Mouse (Mus musculus) activated CD4-positive, CD25-positive, alpha-beta regulatory T cell, adult 4 months (primary cell): ENCODE measurements around the gene Kdm8. TPM values are rescaled to one million over a fixed set of nuclear protein-coding genes. Genes with fewer than 3 reads are reported as not detected.
A peak's percentile ranks its signal among the peaks of the same experiment; 100 is the strongest.
"Not testable (repeated sequence)": the region's sequence is repeated elsewhere in the genome, so short reads cannot be mapped to it uniquely, and the experiment has no call there.

Experiments used
- ATAC-seq: one replicate; pipeline ENCODE4 v1.8.0; 2017
- polyA plus RNA-seq, 2 experiments: library from polyadenylated mRNA; unstranded; fragments of 100-300 nt; shearing (Covaris generic); gene quantifications; one replicate each; pipeline ENCODE4 v1.2.1; 2017

Gene Kdm8
- polyA plus RNA-seq, result 1 to 10 TPM; 4.0 to 4.8 TPM

GRCm38 (mm10) chr7:125444464-125445401 is at the start of gene Kdm8:
Gene Kdm8 (plus strand): TSS chr7:125444676.
- peak; percentile 89 for ATAC-seq

DNA sequence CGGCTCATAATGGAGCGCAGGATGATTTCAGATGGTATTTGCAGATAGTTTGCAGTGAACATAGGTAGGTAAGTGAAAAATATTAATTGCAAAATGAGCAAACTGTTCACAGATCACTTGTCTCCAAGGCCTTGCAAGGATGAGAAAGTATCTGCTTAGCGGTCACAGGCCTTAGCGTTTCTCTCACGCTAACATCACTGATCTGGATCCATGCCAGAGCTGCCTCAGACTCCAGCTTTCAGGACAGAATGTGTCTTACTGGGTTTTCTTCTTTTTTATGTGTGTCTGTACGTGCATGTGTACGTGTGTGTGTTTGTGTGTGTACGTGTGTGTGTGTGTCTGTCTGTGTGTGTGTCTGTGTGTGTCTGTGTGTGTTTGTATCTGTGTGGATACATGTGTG is 46.4 kb upstream of the Kdm8 start:
- ATAC-seq, result no peak

GRCm38 (mm10) chr7:125398687-125399086 is 45.8 kb upstream of the Kdm8 start:
- ATAC-seq, result no peak

GRCm38 (mm10) chr7:125407136-125407535 is 37.3 kb upstream of the Kdm8 start:
- no peak for ATAC-seq

- no peak for ATAC-seq
These were observed 29.4 kb upstream of the Kdm8 start for GRCm38 (mm10) chr7:125415087-125415486.

- ATAC-seq, result no peak
These were observed 28.7 kb upstream of the Kdm8 start for GRCm38 (mm10) chr7:125415776-125416175.

DNA sequence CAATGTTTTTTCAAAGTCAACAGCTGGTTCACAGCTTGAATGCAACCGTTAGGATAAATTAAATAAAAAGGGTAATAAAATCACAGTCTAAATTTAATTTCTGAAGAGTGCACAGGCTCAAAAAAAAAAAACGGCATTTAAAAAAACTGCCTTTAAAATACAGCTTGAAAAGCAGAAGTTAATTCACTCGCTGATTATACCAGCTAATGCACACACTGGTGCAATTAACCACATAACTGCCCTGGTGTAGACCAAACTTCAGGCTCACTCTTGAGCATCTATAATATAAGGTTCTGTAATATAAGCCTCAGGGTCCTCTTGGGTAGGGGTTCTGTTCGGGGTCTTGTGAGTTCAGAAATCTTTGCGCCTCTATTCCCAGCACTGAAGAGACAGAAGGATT is 27.7 kb upstream of the Kdm8 start:
- no peak for ATAC-seq

DNA sequence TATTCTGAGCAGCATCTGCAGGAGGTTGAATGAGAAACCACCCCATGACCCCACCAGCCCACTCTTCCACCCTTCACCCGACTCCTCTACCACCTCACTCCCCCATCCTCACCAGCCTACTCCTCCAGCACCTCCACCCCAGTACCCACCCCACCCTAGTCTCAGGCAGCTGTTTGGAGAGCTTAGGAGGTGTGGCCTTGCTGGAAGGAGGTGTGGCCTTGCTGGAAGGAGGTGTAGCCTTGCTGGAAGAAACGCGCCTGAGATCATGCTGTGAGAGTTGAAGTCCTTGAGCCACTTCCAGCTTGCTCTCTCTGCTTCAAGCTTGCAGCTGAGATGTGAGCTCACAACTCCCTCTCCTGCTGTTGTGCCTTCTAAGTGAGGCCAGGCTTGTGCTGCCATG is 26.1 kb upstream of the Kdm8 start:
- ATAC-seq, result no peak

GRCm38 (mm10) chr7:125420190-125420589 is 24.3 kb upstream of the Kdm8 start:
- ATAC-seq, result no peak

DNA sequence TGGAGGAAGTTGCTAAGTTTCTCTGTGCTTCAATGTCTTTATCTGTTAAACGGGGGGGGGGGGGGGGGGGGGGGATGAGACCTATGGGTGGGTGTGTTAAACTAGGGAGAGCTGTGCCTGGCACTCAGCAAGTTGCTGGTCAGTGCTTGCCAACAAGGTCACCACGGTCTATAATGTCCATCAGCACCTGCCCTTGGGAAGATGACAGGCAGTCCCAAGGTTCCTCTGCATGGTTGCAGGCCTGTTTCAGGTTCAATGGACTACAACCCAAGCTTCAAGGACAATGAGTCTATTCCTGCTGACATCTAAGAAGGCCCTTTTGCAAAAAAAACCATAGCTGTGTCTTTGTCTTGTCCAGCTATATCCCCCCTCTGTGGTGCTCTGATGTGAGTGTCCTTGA is 22.6 kb upstream of the Kdm8 start:
- ATAC-seq, result no peak

GRCm38 (mm10) chr7:125423056-125423455 is 21.4 kb upstream of the Kdm8 start:
- peak; percentile 97 for ATAC-seq

DNA sequence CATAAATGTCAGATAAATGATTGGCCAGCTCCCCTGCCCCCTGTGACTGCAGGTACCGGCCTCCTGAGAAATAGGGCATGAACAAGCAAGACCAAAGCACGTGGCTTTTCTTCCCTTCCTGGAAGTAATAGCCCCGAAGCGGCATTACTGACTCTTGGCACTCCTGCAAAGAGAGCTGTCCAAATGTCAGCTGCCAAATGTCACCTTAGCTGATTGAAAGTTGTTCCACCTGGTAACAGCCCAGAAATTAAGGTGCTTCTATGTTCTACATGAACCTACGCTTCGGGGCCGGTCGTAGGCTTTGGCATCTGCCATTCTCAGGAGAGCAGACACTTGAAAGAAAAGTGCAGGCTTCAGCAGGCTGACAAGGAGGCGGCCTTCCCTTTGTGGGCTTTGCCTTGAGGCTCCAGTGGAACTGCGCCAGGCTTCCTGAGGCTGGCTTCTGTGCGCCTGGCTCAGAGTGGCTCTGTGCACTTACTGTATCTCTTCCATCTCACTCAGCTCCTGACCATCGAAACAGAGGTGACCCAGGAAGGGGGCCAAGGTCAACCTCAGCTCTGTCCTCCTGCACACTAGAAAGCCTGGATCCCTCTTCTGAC is 16.9 kb upstream of the Kdm8 start:
- no peak for ATAC-seq

DNA sequence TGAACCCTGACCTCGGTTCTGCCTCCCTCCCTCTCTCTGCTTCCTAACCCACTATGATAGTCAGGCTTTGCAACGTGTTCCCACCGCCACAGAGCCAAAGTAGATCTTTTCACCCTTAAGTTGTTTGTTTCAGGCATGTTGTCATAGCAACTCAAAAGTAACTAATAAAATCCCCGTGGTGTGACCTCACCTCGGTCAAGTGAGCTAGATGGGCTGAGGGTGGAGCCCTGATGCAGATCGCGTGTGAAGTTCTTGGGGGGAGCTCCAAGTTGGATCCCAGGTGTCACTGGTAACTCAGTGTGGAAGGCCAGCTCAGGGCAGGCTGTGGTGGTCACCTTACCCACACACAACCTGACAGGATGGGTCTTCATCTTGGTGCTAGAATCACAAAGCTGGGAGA is 16.1 kb upstream of the Kdm8 start:
- no peak for ATAC-seq

DNA sequence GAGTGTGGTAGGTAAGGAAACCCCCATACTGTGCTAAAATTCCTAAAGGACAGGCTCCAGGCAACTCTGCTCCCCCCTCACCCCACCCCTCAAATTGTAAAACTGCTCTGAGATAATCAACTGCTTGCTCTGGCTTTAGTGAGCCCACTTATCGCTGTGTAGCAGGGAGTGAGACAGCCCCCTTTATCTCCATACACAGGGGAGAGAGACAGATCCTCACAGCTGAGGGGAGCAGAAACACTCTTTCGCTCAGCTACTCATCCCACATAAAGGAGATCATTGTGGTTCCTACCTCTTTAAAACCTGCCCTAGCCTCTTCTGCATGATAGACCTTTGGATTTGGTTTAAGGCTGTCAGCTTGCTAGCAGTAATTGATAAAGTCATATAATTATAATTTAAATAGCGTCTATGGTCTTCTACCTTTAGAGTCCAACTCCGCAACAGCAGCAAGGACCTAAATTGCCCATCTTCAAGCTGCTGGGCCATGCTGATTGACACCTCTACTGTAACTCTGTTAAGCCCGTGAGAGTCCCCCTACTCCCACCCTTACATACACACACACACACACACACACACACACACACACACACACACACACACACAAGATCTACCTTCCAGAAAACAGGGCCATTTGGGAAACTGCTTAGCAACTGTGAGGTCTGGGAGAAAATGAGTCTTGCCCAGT is 15.5 kb upstream of the Kdm8 start:
- ATAC-seq, result not testable (repeated sequence)

GRCm38 (mm10) chr7:125430170-125430842 is 14.2 kb upstream of the Kdm8 start:
- ATAC-seq, result no peak

- ATAC-seq, result no peak
These were observed 10.6 kb upstream of the Kdm8 start for GRCm38 (mm10) chr7:125433874-125434273.

- no peak for ATAC-seq
These were observed 9.7 kb upstream of the Kdm8 start for GRCm38 (mm10) chr7:125434666-125435290.

GRCm38 (mm10) chr7:125442323-125442722 is 2.2 kb upstream of the Kdm8 start:
- ATAC-seq, result no peak

DNA sequence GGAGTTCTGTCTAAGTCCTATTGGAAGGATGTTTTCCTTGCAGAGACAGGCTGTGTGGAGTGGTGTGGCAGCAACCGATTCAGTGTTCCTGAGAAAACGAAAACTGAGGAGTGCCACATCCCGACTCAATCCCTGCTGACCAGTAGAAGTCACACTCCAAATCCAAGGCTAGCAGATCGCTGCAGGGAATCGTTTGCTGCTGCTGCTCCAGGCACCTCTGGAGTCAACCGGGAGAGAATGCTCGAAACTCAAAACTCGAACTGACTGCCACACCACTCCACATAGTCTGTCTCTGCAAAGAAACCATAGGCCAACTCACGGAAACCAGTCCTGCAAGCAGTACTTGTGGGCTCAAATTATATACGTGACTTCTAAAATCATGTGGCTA is 406 bp upstream of the Kdm8 start:
- no peak for ATAC-seq

GRCm38 (mm10) chr7:125450678-125451077 is 6.2 kb downstream of the Kdm8 start:
- ATAC-seq, result no peak

GRCm38 (mm10) chr7:125451078-125451477 is 6.6 kb downstream of the Kdm8 start:
- no peak for ATAC-seq

DNA sequence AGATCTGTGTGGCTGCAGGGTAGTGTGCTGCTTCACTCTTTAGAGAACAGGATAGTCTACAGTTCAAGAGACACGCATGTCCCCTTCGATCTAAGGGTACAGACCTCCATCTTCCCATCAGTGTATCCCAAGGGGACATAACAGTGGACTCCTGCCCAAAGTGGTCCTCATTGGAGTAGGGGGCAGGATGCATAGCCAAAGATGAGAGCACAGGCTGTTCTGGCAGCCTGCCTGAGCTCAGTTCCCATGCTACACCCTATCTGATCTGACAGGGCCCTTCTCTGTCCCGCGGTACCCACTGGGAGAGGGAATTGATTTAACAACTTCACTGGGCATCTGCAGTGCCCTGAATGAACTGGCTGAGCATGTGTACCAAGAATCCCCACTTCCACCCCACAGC is 9.2 kb downstream of the Kdm8 start:
- ATAC-seq, result no peak
